Mouse (Mus musculus) embryonic facial prominence, embryonic 15.5 days (tissue): ENCODE data around the gene Cplx3. TPM values are rescaled to one million over a fixed set of nuclear protein-coding genes. Genes with fewer than 3 reads are reported as not detected.

ENCODE experiments used
- ATAC-seq: fragments of 200-750 bp; cut with Nextera tagmentation; 2 replicates; pipeline ENCODE4 v1.8.0; 2017; ENCODE audit warnings: low read depth, moderate TSS enrichment; ENCODE audit not compliant: insufficient number of reproducible peaks, low FRiP score, low TSS enrichment
- H3K27ac ChIP-seq: fragments of 300-500 bp; sonication (generic); replicated peaks from 2 replicates; pipeline ENCODE4 v1.5.1; 2015; ENCODE audit warnings: mild to moderate bottlenecking, inconsistent platforms
- H3K27me3 ChIP-seq: fragments of 300-500 bp; sonication (generic); 2 replicates; pipeline ENCODE4 v1.6.1; 2015; ENCODE audit warnings: inconsistent platforms
- H3K36me3 ChIP-seq: fragments of 300-500 bp; sonication (generic); 2 replicates; pipeline ENCODE4 v1.6.1; 2015; ENCODE audit warnings: mild to moderate bottlenecking, inconsistent platforms
- H3K4me1 ChIP-seq: fragments of 300-500 bp; sonication (generic); 2 replicates; pipeline ENCODE4 v1.6.1; 2015; ENCODE audit warnings: inconsistent platforms
- H3K4me2 ChIP-seq: fragments of 300-500 bp; sonication (generic); replicated peaks from 2 replicates; pipeline ENCODE4 v1.6.1; 2015; ENCODE audit warnings: mild to moderate bottlenecking, inconsistent platforms
- H3K4me3 ChIP-seq: fragments of 300-500 bp; sonication (generic); replicated peaks from 2 replicates; pipeline ENCODE4 v1.5.1; 2015; ENCODE audit warnings: mild to moderate bottlenecking, inconsistent platforms
- H3K9ac ChIP-seq: fragments of 300-500 bp; sonication (generic); 2 replicates; pipeline ENCODE4 v1.6.1; 2015; ENCODE audit warnings: inconsistent platforms
- H3K9me3 ChIP-seq: fragments of 300-500 bp; sonication (generic); replicated peaks from 2 replicates; pipeline ENCODE4 v1.6.1; 2016; ENCODE audit warnings: inconsistent platforms
- WGBS: fragments of 180-500 bp; shearing (Covaris S2); methylation state at CpG from one replicate; pipeline ENCODE4 v1.1.7; 2015; 5-methylcytosine and 5-hydroxymethylcytosine counted together
- polyA plus RNA-seq: library from polyadenylated mRNA; unstranded; fragments of >200 nt; fragmentation: Nextera tagmentation; extraction: Ambion mirVana; gene quantifications from 2 replicates; pipeline ENCODE4 v1.2.1, GENCODE M21; 2015

Cplx3 gene
- polyA plus RNA-seq, 1 experiment from 2014 or later, result not detected

GRCm38 (mm10) chr9:57617556-57618169, 11.6 kb upstream of the Cplx3 start:
- H3K27me3 ChIP-seq, result no peaks in the 10 kb centered on the region
- no peaks in the 10 kb centered on the region for H3K36me3 ChIP-seq
- no peak overlapping the region for H3K4me2 ChIP-seq
- 67% methylated on average over 8 of the region's 8 CpGs for WGBS
- H3K9ac ChIP-seq, result no peak overlapping the region
- H3K4me1 ChIP-seq, result no peaks in the 10 kb centered on the region
- ATAC-seq, result no peak; the same call in 1 of the 2 replicates
- H3K9me3 ChIP-seq, result no peaks in the 10 kb centered on the region
- H3K4me3 ChIP-seq, result no peak overlapping the region
- H3K27ac ChIP-seq, result no peak overlapping the region

- Histone ChIP-seq H3K9me3 (no peaks in the 10 kb centered on the region), H3K36me3 (no peaks in the 10 kb centered on the region), H3K27me3 (no peaks in the 10 kb centered on the region), H3K4me1 (no peaks in the 10 kb centered on the region), H3K9ac (no peak overlapping the region), H3K27ac (no peak overlapping the region), H3K4me3 (no peak overlapping the region), H3K4me2 (no peak overlapping the region)
- no peak for ATAC-seq
- WGBS, result 70% methylated on average over 4 of the region's 4 CpGs
These were observed 8.7 kb upstream of the Cplx3 start for GRCm38 (mm10) chr9:57614786-57615185.

GRCm38 (mm10) chr9:57613975-57614374, 7.9 kb upstream of the Cplx3 start:
- no peak for ATAC-seq
- Histone ChIP-seq H3K9ac (no peak overlapping the region), H3K4me1 (no peaks in the 10 kb centered on the region), H3K4me2 (no peak overlapping the region), H3K36me3 (no peaks in the 10 kb centered on the region), H3K9me3 (no peaks in the 10 kb centered on the region), H3K27me3 (no peaks in the 10 kb centered on the region), H3K4me3 (no peak overlapping the region), H3K27ac (no peak overlapping the region)
- 77% methylated on average over 7 of the region's 7 CpGs for WGBS

- Histone ChIP-seq H3K27ac (no peak overlapping the region), H3K36me3 (no peaks in the 10 kb centered on the region), H3K9ac (no peak overlapping the region), H3K4me3 (no peak overlapping the region), H3K9me3 (no peaks in the 10 kb centered on the region), H3K4me2 (no peak overlapping the region), H3K4me1 (no peaks in the 10 kb centered on the region), H3K27me3 (0 out of 2 replicates have a peak, but pooled peaks cover 4% of the 10 kb centered on the region)
- WGBS, result 78% methylated on average over 7 of the region's 7 CpGs
- no peak for ATAC-seq
These were observed 6.5 kb upstream of the Cplx3 start for GRCm38 (mm10) chr9:57612587-57612986.

- Histone ChIP-seq H3K27ac (no peak overlapping the region), H3K9ac (no peak overlapping the region), H3K9me3 (no peaks in the 10 kb centered on the region), H3K27me3 (peaks cover 19% of the 10 kb centered on the region), H3K4me1 (peaks cover 4% of the 10 kb centered on the region), H3K4me2 (no peak overlapping the region), H3K36me3 (no peaks in the 10 kb centered on the region), H3K4me3 (no peak overlapping the region)
- WGBS, result 44% methylated on average over 3 of the region's 3 CpGs
- no peak for ATAC-seq
These were observed 4.3 kb upstream of the Cplx3 start for GRCm38 (mm10) chr9:57610359-57610826.

GRCm38 (mm10) chr9:57609803-57610202, 3.7 kb upstream of the Cplx3 start:
- WGBS, result 62% methylated on average over 3 of the region's 3 CpGs

GRCm38 (mm10) chr9:57605503-57605902, 578 bp downstream of the Cplx3 start:
- Histone ChIP-seq H3K4me2 (no peak overlapping the region), H3K27me3 (peaks cover 23% of the 10 kb centered on the region), H3K9ac (no peak overlapping the region), H3K4me3 (no peak overlapping the region), H3K4me1 (peaks cover 9% of the 10 kb centered on the region), H3K36me3 (no peaks in the 10 kb centered on the region), H3K9me3 (no peaks in the 10 kb centered on the region), H3K27ac (no peak overlapping the region)
- ATAC-seq, result no peak
- 13% methylated on average over 9 of the region's 9 CpGs for WGBS

More at GRCm38 (mm10) chr9:57609803-57610202, 3.7 kb upstream of the Cplx3 start:
- H3K27me3 ChIP-seq, result peaks cover 19% of the 10 kb centered on the region
- no peak for ATAC-seq
- peaks cover 4% of the 10 kb centered on the region for H3K4me1 ChIP-seq
- no peaks in the 10 kb centered on the region for H3K9me3 ChIP-seq
- no peak overlapping the region for H3K4me2 ChIP-seq
- H3K9ac ChIP-seq, result no peak overlapping the region
- no peaks in the 10 kb centered on the region for H3K36me3 ChIP-seq
- H3K27ac ChIP-seq, result no peak overlapping the region
- H3K4me3 ChIP-seq, result no peak overlapping the region

- WGBS, result 74% methylated on average over 4 of the region's 4 CpGs
- ATAC-seq, result no peak
- Histone ChIP-seq H3K4me3 (no peak overlapping the region), H3K4me1 (peaks cover 9% of the 10 kb centered on the region), H3K27ac (no peak overlapping the region), H3K9me3 (no peaks in the 10 kb centered on the region), H3K4me2 (no peak overlapping the region), H3K36me3 (no peaks in the 10 kb centered on the region), H3K9ac (no peak overlapping the region), H3K27me3 (peaks cover 23% of the 10 kb centered on the region)
These were observed 1.2 kb downstream of the Cplx3 start for GRCm38 (mm10) chr9:57604875-57605274.

GRCm38 (mm10) chr9:57602098-57602497, 4.0 kb downstream of the Cplx3 start:
- 60% methylated on average over 8 of the region's 8 CpGs for WGBS

GRCm38 (mm10) chr9:57601353-57601706, 4.8 kb downstream of the Cplx3 start:
- peaks cover 12% of the 10 kb centered on the region for H3K27me3 ChIP-seq
- H3K4me3 ChIP-seq, result no peak overlapping the region
- 20% methylated on average over 2 of the region's 2 CpGs for WGBS
- no peak for ATAC-seq
- no peak overlapping the region for H3K4me2 ChIP-seq
- no peaks in the 10 kb centered on the region for H3K9me3 ChIP-seq
- no peaks in the 10 kb centered on the region for H3K36me3 ChIP-seq
- no peak overlapping the region for H3K27ac ChIP-seq
- H3K4me1 ChIP-seq, result peaks cover 8% of the 10 kb centered on the region
- H3K9ac ChIP-seq, result no peak overlapping the region

More at GRCm38 (mm10) chr9:57602098-57602497, 4.0 kb downstream of the Cplx3 start:
- Histone ChIP-seq H3K9ac (no peak overlapping the region), H3K36me3 (no peaks in the 10 kb centered on the region), H3K27ac (no peak overlapping the region), H3K4me1 (peaks cover 9% of the 10 kb centered on the region), H3K4me3 (no peak overlapping the region), H3K9me3 (no peaks in the 10 kb centered on the region), H3K4me2 (no peak overlapping the region), H3K27me3 (peaks cover 18% of the 10 kb centered on the region)
- no peak for ATAC-seq

GRCm38 (mm10) chr9:57600620-57601352, 5.3 kb downstream of the Cplx3 start:
- 8% methylated on average over 3 of the region's 3 CpGs for WGBS
- no peak overlapping the region for H3K4me3 ChIP-seq
- no peak overlapping the region for H3K9ac ChIP-seq
- H3K4me1 ChIP-seq, result 0 out of 2 replicates have a peak, but pooled peaks cover 5% of the 10 kb centered on the region
- no peak overlapping the region for H3K4me2 ChIP-seq
- no peaks in the 10 kb centered on the region for H3K9me3 ChIP-seq
- ATAC-seq, result peak; percentile 27; the same call in 1 of the 2 replicates
- H3K27me3 ChIP-seq, result peaks cover 6% of the 10 kb centered on the region; the same call in 1 of the 2 replicates
- H3K36me3 ChIP-seq, result no peaks in the 10 kb centered on the region
- no peak overlapping the region for H3K27ac ChIP-seq
